Mouse (Mus musculus): ENCODE measurements around the gene Pdzd8. TPM values are rescaled to one million over a fixed set of nuclear protein-coding genes. Genes with fewer than 3 reads are reported as not detected.

The Pdzd8 gene
- polyA plus RNA-seq, 1 experiment from 2014 or later: 16.5 TPM

DNA sequence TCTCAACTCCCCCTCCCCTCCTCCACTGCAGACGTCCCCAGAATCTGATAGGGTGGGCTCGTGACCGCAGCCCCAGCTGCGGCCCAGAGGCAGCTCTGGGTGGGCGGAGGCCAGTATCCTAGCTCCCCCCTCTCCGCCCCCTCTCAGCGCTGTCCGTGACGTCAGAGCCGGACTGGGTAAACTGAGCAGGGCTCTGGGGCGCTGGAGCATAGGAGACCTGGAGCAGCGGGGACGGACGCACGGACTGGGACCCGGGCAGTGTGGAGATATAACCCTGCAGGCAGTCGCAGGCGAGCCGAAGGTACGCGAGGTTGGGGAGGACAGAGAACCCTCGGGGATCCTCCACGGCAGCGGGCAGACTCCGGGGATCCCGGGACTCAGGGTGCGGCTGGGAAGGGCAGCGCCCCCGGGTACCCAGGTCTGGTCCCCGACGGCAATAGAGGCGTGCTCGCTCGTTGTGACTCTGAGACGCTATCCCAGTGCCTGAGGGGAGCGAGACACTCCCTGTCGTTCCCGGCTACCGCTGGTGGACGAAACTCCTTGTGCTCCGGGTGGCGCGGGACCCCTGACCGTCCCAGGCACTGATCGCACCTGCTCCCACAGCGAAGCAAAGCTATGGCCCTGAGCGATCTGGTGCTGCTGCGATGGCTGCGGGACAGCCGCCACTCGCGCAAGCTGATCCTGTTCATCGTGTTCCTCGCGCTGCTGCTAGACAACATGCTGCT lies 84.7 kb downstream of the Pdzd8 start, which contains the start of gene Slc18a2:
Gene Slc18a2, plus strand, starts transcription at position 179 of the 725 bp plus-strand sequence.
- under 1% methylated on average over 55 of the region's 55 CpGs for WGBS
- H3K27me3 ChIP-seq (ENCODE audit: insufficient read depth, low read length): peaks cover 25% of the 10 kb centered on the region

DNA sequence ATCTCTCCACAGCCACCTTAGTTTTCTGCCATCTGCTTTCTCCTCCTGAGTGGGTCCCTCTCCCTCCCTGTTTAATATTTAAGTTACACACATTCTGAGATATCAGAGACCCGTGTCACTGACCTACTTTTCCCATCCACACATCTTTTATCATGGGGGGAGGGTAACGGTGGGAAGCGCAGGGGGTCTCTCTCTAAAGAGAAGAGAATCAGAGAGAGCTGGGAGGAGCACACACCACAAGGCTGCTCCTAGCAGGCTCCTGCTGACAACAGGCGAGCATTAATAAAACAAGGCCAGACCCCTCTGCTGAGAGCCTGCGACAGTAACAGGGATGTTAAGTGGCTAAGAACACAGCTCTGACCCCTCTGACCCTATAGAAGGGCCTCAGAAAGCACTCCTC lies 85.9 kb downstream of the Pdzd8 start:
- Histone ChIP-seq H3K9me3 (ENCODE audit: low read depth, low read length) (0 out of 2 replicates have a peak, but pooled peaks cover 4% of the 10 kb centered on the region), H3K27me3 (ENCODE audit: insufficient read depth, low read length) (peaks cover 25% of the 10 kb centered on the region), H3K4me3 (ENCODE audit: low read depth, low read length) (no peak overlapping the region), H3K36me3 (ENCODE audit: insufficient read depth) (no peaks in the 10 kb centered on the region), H3K9ac (no peak overlapping the region), H3K4me2 (no peak overlapping the region), H3K4me1 (ENCODE audit: insufficient read depth) (peaks cover 4% of the 10 kb centered on the region; the same call in 1 of the 2 replicates), H3K27ac (ENCODE audit: low read depth) (no peak overlapping the region)
- no peak for ATAC-seq (ENCODE audit: insufficient read depth)
- WGBS: 28% methylated on average over 5 of the region's 5 CpGs
- no peak for DNase-seq
- TF ChIP-seq CTCF (IDR thresholded peaks at IDR 0.05; ENCODE audit: low read depth): no peak

More for the DNA sequence above, 84.7 kb downstream of the Pdzd8 start, which contains the start of gene Slc18a2:
- DNase-seq (peak; percentile 64), ATAC-seq (ENCODE audit: insufficient read depth) (peak; percentile 87)
- peak within 1 kb of the TSS; percentile 79 for H3K4me2 ChIP-seq
- H3K27ac ChIP-seq (ENCODE audit: low read depth): no peak within 1 kb of the TSS
- peak within 1 kb of the TSS; percentile 42 for H3K4me3 ChIP-seq (ENCODE audit: low read depth, low read length)
- H3K36me3 ChIP-seq (ENCODE audit: insufficient read depth): no peaks in the 10 kb centered on the region
- no peak for TF ChIP-seq CTCF (IDR thresholded peaks at IDR 0.05; ENCODE audit: low read depth)
- H3K9ac ChIP-seq: peak within 1 kb of the TSS; percentile 44; the same call in 1 of the 2 replicates
- H3K4me1 ChIP-seq (ENCODE audit: insufficient read depth): peaks cover 4% of the 10 kb centered on the region; the same call in 1 of the 2 replicates
- 0 out of 2 replicates have a peak, but pooled peaks cover 4% of the 10 kb centered on the region for H3K9me3 ChIP-seq (ENCODE audit: low read depth, low read length)

DNA sequence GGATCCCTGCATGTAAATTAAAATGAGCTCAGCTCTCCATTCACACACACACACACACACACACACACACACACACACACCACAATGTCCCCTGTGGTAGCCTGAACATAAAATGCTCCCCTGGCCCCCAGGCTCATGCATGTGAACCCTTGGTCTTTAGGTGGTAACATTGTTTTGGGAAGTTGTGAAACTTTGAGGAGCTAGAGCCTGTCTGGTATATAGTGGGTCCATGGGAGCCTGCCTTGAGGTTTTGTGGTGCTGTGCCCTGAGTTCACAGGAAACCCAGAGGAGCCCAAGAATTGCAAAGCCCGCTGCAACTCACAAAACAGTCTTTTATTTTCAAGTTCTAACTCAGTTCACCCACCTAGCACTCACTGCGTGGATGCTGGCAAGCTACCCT lies 92.9 kb downstream of the Pdzd8 start:
- Histone ChIP-seq H3K4me1 (ENCODE audit: insufficient read depth) (no peaks in the 10 kb centered on the region), H3K4me2 (no peak overlapping the region), H3K4me3 (ENCODE audit: low read depth, low read length) (no peak overlapping the region), H3K27me3 (ENCODE audit: insufficient read depth, low read length) (no peaks in the 10 kb centered on the region), H3K9me3 (ENCODE audit: low read depth, low read length) (0 out of 2 replicates have a peak, but pooled peaks cover 4% of the 10 kb centered on the region), H3K36me3 (ENCODE audit: insufficient read depth) (no peaks in the 10 kb centered on the region), H3K27ac (ENCODE audit: low read depth) (no peak overlapping the region), H3K9ac (no peak overlapping the region)
- WGBS: 71% methylated on average over 2 of the region's 2 CpGs
- TF ChIP-seq CTCF (IDR thresholded peaks at IDR 0.05; ENCODE audit: low read depth): no peak
- no peak for DNase-seq
- no peak for ATAC-seq (ENCODE audit: insufficient read depth)

DNA sequence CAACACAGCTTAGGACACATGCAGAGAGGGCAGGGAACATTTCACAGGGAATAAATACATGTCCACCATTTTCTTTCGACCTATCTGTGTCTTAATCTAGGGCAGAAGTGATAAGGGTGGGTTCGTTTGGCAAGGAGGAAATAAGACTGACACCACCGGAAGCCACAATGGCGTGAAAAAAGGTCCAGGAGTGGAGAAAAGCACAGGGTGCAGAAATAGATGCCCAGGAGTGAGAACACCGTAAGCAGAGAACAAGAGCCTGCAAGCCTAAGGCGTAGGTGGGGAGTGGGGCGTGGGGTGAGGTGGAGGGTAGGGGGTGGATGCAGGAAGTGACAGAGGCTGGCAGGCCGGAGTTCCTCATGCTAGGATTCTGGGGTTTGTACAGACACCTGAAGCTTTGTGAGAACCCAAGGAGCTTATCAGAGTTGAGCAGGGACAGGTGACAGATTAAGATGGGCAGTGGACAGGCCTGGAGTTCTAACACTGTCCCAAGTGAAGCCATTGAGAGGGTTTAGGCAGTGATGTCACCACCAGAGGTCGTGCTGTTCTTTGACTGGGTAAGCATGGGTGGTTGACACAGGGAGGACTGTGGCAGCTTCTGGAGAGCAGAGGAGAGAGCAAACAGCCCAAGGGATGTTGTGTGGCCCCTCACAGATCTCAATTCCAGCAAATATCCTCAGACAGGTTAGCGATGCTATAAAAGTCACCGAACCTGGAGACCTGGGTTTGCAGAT lies 96.9 kb downstream of the Pdzd8 start:
- H3K27me3 ChIP-seq (ENCODE audit: insufficient read depth, low read length): no peaks in the 10 kb centered on the region
- H3K27ac ChIP-seq (ENCODE audit: low read depth): no peak overlapping the region
- H3K4me3 ChIP-seq (ENCODE audit: low read depth, low read length): no peak overlapping the region
- H3K4me2 ChIP-seq: no peak overlapping the region
- H3K36me3 ChIP-seq (ENCODE audit: insufficient read depth): no peaks in the 10 kb centered on the region
- TF ChIP-seq CTCF (IDR thresholded peaks at IDR 0.05; ENCODE audit: low read depth): peak; percentile 19; the same call in 1 of the 2 replicates
- peak; percentile 14 for DNase-seq
- H3K4me1 ChIP-seq (ENCODE audit: insufficient read depth): no peaks in the 10 kb centered on the region
- no peak overlapping the region for H3K9ac ChIP-seq
- WGBS: 68% methylated on average over 11 of the region's 11 CpGs
- no peak for ATAC-seq (ENCODE audit: insufficient read depth)
- H3K9me3 ChIP-seq (ENCODE audit: low read depth, low read length): no peaks in the 10 kb centered on the region

DNA sequence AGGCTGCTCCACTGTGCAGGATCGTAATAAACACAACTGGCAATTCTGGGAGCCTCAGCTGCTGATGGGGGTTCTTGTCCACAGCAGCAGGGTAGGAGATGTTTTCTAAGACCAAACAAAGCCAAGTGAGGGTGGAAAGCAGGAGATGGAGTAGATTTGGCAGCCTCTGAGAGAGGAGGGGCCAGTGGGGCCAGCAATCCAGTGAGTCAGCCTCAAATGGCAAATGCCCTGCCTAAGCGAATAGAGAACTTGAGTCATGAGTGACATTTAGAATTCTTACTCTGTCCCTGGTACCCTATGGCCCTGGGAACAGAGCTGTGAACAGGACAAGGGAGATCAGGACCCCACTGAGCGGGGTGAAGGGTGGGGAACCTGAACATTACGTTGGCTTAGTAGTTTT lies 97.4 kb downstream of the Pdzd8 start:
- Histone ChIP-seq H3K27me3 (ENCODE audit: insufficient read depth, low read length) (no peaks in the 10 kb centered on the region), H3K9ac (no peak overlapping the region), H3K9me3 (ENCODE audit: low read depth, low read length) (no peaks in the 10 kb centered on the region), H3K4me1 (ENCODE audit: insufficient read depth) (no peaks in the 10 kb centered on the region), H3K27ac (ENCODE audit: low read depth) (no peak overlapping the region), H3K36me3 (ENCODE audit: insufficient read depth) (no peaks in the 10 kb centered on the region), H3K4me2 (no peak overlapping the region), H3K4me3 (ENCODE audit: low read depth, low read length) (no peak overlapping the region)
- DNase-seq: no peak
- no peak for ATAC-seq (ENCODE audit: insufficient read depth)
- TF ChIP-seq CTCF (IDR thresholded peaks at IDR 0.05; ENCODE audit: low read depth): no peak
- 76% methylated on average over 4 of the region's 4 CpGs for WGBS

Other genes starting within 250 kb of the Pdzd8 start
- gene Vax1, start 175.7 kb downstream of the Pdzd8 start, polyA plus RNA-seq (2014; fragmentation: Nextera tagmentation; extraction: Ambion mirVana): not detected in 2 replicates
- not detected in 2 replicates for gene Kcnk18, start 126.6 kb downstream of the Pdzd8 start, polyA plus RNA-seq (2014; fragmentation: Nextera tagmentation; extraction: Ambion mirVana)
- gene Slc18a2, start 84.9 kb downstream of the Pdzd8 start, polyA plus RNA-seq (2014; fragmentation: Nextera tagmentation; extraction: Ambion mirVana): 5.6 and 7.5 TPM in 2 replicates
- 30.7 and 43.3 TPM in 2 replicates for gene Rps12-ps3, start 23.5 kb downstream of the Pdzd8 start, polyA plus RNA-seq (2014; fragmentation: Nextera tagmentation; extraction: Ambion mirVana)
- gene Emx2, start 112.6 kb upstream of the Pdzd8 start, polyA plus RNA-seq (2014; fragmentation: Nextera tagmentation; extraction: Ambion mirVana): not detected in 2 replicates

All from lung, embryonic 14.5 days (tissue).